Mouse (Mus musculus) midbrain, embryonic 16.5 days (tissue): ENCODE results near the gene Mfsd2b. TPM values are rescaled to one million over a fixed set of nuclear protein-coding genes. Genes with fewer than 3 reads are reported as not detected.

ENCODE experiments used
- ATAC-seq: fragments of 200-750 bp; cut with Nextera tagmentation; 2 replicates; pipeline ENCODE4 v1.8.0; 2017; ENCODE audit warnings: moderate TSS enrichment
- H3K27ac ChIP-seq: fragments of 300-500 bp; sonication (generic); 2 replicates; pipeline ENCODE4 v1.5.1; 2014; ENCODE audit warnings: mild to moderate bottlenecking, low read length, mixed read lengths
- H3K27me3 ChIP-seq: fragments of 300-500 bp; sonication (generic); 2 replicates; pipeline ENCODE4 v1.6.1; 2014; ENCODE audit warnings: low read depth, low read length, mixed read lengths; ENCODE audit not compliant: control insufficient read depth, insufficient read depth
- H3K36me3 ChIP-seq: fragments of 300-500 bp; sonication (generic); 2 replicates; pipeline ENCODE4 v1.6.1; 2014; ENCODE audit warnings: mild to moderate bottlenecking, low read length, moderate library complexity, mixed read lengths; ENCODE audit not compliant: control insufficient read depth, insufficient read depth
- H3K4me1 ChIP-seq: fragments of 300-500 bp; sonication (generic); 2 replicates; pipeline ENCODE4 v1.6.1; 2014; ENCODE audit warnings: mild to moderate bottlenecking, low read length, mixed read lengths; ENCODE audit not compliant: control insufficient read depth, insufficient read depth
- H3K4me2 ChIP-seq: fragments of 300-500 bp; sonication (generic); 2 replicates; pipeline ENCODE4 v1.6.1; 2014; ENCODE audit warnings: mild to moderate bottlenecking, low read length, mixed read lengths
- H3K4me3 ChIP-seq: fragments of 300-500 bp; sonication (generic); 2 replicates; pipeline ENCODE4 v1.5.1; 2014; ENCODE audit warnings: low read depth, mild to moderate bottlenecking, low read length, moderate library complexity, mixed read lengths
- H3K9ac ChIP-seq: fragments of 300-500 bp; sonication (generic); 2 replicates; pipeline ENCODE4 v1.6.1; 2014; ENCODE audit warnings: low read depth, low read length, mixed read lengths
- H3K9me3 ChIP-seq: fragments of 300-500 bp; sonication (generic); replicated peaks from 2 replicates; pipeline ENCODE4 v1.6.1; 2014; ENCODE audit warnings: mild to moderate bottlenecking, low read length, mixed read lengths; ENCODE audit not compliant: control insufficient read depth, poor library complexity, severe bottlenecking
- WGBS: fragments of 180-500 bp; shearing (Covaris S2); extraction: QIAGEN DNeasy Blood & Tissue Kit; methylation state at CpG from one replicate; pipeline ENCODE4 v1.1.7; 2014; 5-methylcytosine and 5-hydroxymethylcytosine counted together
- polyA plus RNA-seq: library from polyadenylated mRNA; unstranded; fragments of >200 nt; fragmentation: Nextera tagmentation; extraction: Ambion mirVana; gene quantifications from 2 replicates; pipeline ENCODE4 v1.2.1, GENCODE M21; 2015

Gene Mfsd2b
- polyA plus RNA-seq, 1 experiment from 2014 or later = 3.0 TPM

GRCm38 (mm10) chr12:4882086-4882485 lies 7.9 kb upstream of the Mfsd2b start:
- ATAC-seq = no peak
- no peaks in the 10 kb centered on the region for H3K4me1 ChIP-seq
- no peaks in the 10 kb centered on the region for H3K27me3 ChIP-seq
- no peaks in the 10 kb centered on the region for H3K9me3 ChIP-seq
- 96% methylated on average over 2 of the region's 2 CpGs for WGBS
- no peak overlapping the region for H3K4me3 ChIP-seq
- no peak overlapping the region for H3K4me2 ChIP-seq
- H3K36me3 ChIP-seq = peaks cover 15% of the 10 kb centered on the region
- no peak overlapping the region for H3K9ac ChIP-seq
- H3K27ac ChIP-seq = no peak overlapping the region

DNA sequence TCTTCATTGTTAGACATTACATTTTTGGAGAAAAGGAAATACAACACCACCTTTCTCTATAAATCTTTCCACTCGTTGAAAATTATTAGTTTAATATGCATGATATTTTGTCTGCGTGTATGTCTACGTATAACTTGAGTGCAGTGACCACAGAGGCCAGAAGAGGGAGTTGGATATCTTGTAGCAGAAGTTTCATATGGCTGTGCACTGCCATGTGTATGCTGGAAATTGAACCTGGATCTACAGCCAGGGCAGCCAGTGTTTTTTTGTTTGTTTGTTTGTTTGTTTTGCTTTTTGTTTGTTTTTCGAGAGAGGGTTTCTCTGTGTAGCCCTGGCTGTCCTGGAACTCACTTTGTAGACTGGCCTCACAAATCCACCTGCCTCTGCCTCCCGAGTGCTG lies 4.9 kb upstream of the Mfsd2b start:
- H3K9me3 ChIP-seq = no peaks in the 10 kb centered on the region
- H3K27ac ChIP-seq = no peak overlapping the region
- 95% methylated on average over 5 of the region's 5 CpGs for WGBS
- H3K4me2 ChIP-seq = no peak overlapping the region
- peaks cover 13% of the 10 kb centered on the region for H3K36me3 ChIP-seq
- H3K4me1 ChIP-seq = no peaks in the 10 kb centered on the region
- H3K4me3 ChIP-seq = no peak overlapping the region
- no peaks in the 10 kb centered on the region for H3K27me3 ChIP-seq
- H3K9ac ChIP-seq = no peak overlapping the region
- no peak for ATAC-seq

GRCm38 (mm10) chr12:4878296-4878783 lies 4.2 kb upstream of the Mfsd2b start:
- ATAC-seq = no peak
- H3K4me2 ChIP-seq = no peak overlapping the region
- H3K27me3 ChIP-seq = no peaks in the 10 kb centered on the region
- H3K9me3 ChIP-seq = no peaks in the 10 kb centered on the region
- H3K9ac ChIP-seq = no peak overlapping the region
- 87% methylated on average over 9 of the region's 9 CpGs for WGBS
- H3K4me3 ChIP-seq = no peak overlapping the region
- H3K36me3 ChIP-seq = peaks cover 13% of the 10 kb centered on the region
- H3K4me1 ChIP-seq = no peaks in the 10 kb centered on the region
- H3K27ac ChIP-seq = no peak overlapping the region

GRCm38 (mm10) chr12:4875623-4876022 lies 1.5 kb upstream of the Mfsd2b start:
- Histone ChIP-seq H3K27me3 (no peaks in the 10 kb centered on the region), H3K4me3 (no peak overlapping the region), H3K36me3 (peaks cover 5% of the 10 kb centered on the region; the same call in 1 of the 2 replicates), H3K9ac (no peak overlapping the region), H3K4me1 (no peaks in the 10 kb centered on the region), H3K27ac (no peak overlapping the region), H3K9me3 (no peaks in the 10 kb centered on the region), H3K4me2 (no peak overlapping the region)
- no peak for ATAC-seq
- 74% methylated on average over 8 of the region's 8 CpGs for WGBS

- Histone ChIP-seq H3K27ac (no peak overlapping the region), H3K9ac (peak overlapping the region; percentile 70; the same call in 1 of the 2 replicates), H3K36me3 (no peaks in the 10 kb centered on the region), H3K4me1 (no peaks in the 10 kb centered on the region), H3K9me3 (no peaks in the 10 kb centered on the region), H3K4me2 (peak overlapping the region; percentile 85), H3K27me3 (no peaks in the 10 kb centered on the region), H3K4me3 (peak overlapping the region; percentile 41; the same call in 1 of the 2 replicates)
- WGBS = 83% methylated on average over 6 of the region's 6 CpGs
- peak; percentile 26; the same call in 1 of the 2 replicates for ATAC-seq
These were observed 628 bp downstream of the Mfsd2b start for GRCm38 (mm10) chr12:4873531-4873930.

GRCm38 (mm10) chr12:4872983-4873477 lies 1.1 kb downstream of the Mfsd2b start:
- ATAC-seq = no peak
- H3K4me3 ChIP-seq = no peak overlapping the region
- no peaks in the 10 kb centered on the region for H3K36me3 ChIP-seq
- H3K4me1 ChIP-seq = no peaks in the 10 kb centered on the region
- no peak overlapping the region for H3K4me2 ChIP-seq
- no peaks in the 10 kb centered on the region for H3K27me3 ChIP-seq
- WGBS = 84% methylated on average over 5 of the region's 5 CpGs
- H3K9ac ChIP-seq = no peak overlapping the region
- no peak overlapping the region for H3K27ac ChIP-seq
- H3K9me3 ChIP-seq = no peaks in the 10 kb centered on the region

DNA sequence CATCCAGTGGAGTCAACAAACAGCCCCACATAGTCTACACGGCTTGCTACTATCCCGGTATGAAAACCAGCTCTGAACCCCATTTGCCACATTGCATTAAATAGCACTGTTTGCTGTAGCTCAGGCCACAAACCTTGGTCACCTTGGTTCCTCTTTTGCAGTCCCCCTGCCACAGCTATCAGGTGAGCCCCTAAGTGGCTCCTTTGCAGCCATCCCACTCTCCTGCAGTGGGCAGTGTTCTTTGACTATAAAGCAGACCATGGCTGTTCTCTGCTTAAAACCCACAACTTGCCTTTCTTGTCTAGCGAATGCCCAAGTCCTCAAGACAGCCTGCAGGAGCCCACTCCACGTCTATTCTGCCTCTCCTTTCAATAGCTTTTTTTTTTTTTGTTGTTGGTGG lies 1.9 kb downstream of the Mfsd2b start:
- no peak overlapping the region for H3K9ac ChIP-seq

GRCm38 (mm10) chr12:4871260-4871659 lies 2.9 kb downstream of the Mfsd2b start:
- H3K9me3 ChIP-seq = no peaks in the 10 kb centered on the region
- H3K9ac ChIP-seq = no peak overlapping the region
- 91% methylated on average over 5 of the region's 5 CpGs for WGBS
- H3K27me3 ChIP-seq = no peaks in the 10 kb centered on the region
- no peaks in the 10 kb centered on the region for H3K36me3 ChIP-seq
- H3K4me3 ChIP-seq = no peak overlapping the region
- ATAC-seq = no peak
- H3K27ac ChIP-seq = no peak overlapping the region
- H3K4me1 ChIP-seq = no peaks in the 10 kb centered on the region
- no peak overlapping the region for H3K4me2 ChIP-seq

More for the DNA sequence above, 1.9 kb downstream of the Mfsd2b start:
- Histone ChIP-seq H3K27ac (no peak overlapping the region), H3K9me3 (no peaks in the 10 kb centered on the region), H3K27me3 (no peaks in the 10 kb centered on the region), H3K4me3 (no peak overlapping the region), H3K36me3 (no peaks in the 10 kb centered on the region), H3K4me1 (no peaks in the 10 kb centered on the region), H3K4me2 (no peak overlapping the region)
- ATAC-seq = no peak
- WGBS = 59% methylated on average over 4 of the region's 4 CpGs

- Histone ChIP-seq H3K4me3 (no peak overlapping the region), H3K9ac (no peak overlapping the region), H3K9me3 (no peaks in the 10 kb centered on the region), H3K27me3 (no peaks in the 10 kb centered on the region), H3K4me2 (no peak overlapping the region), H3K36me3 (no peaks in the 10 kb centered on the region), H3K4me1 (no peaks in the 10 kb centered on the region), H3K27ac (no peak overlapping the region)
- 80% methylated on average over 8 of the region's 8 CpGs for WGBS
- no peak for ATAC-seq
These were observed 5.2 kb downstream of the Mfsd2b start for GRCm38 (mm10) chr12:4868924-4869323.
